Mouse (Mus musculus) liver, adult 2 months (tissue): Measurements from ENCODE around the gene Wrap53.

Experiments used
- CTCF ChIP-seq: fragments of 200-500 bp; IDR thresholded peaks from 2 replicates; pipeline ENCODE4 v1.5.1; 2011; ENCODE audit warnings: low read depth, low read length, control low read depth
- POLR2A ChIP-seq: fragments of 200-500 bp; IDR thresholded peaks from 2 replicates; pipeline ENCODE4 v1.6.1; 2011; ENCODE audit warnings: low read length, control low read depth; ENCODE audit not compliant: insufficient read depth; ENCODE audit errors: extremely low read depth

GRCm38 (mm10) chr11:69558756-69559155 is 21.3 kb downstream of the Wrap53 start:
- TF ChIP-seq CTCF = no peak
- no peak for TF ChIP-seq POLR2A
